In the genomic region with DNA sequence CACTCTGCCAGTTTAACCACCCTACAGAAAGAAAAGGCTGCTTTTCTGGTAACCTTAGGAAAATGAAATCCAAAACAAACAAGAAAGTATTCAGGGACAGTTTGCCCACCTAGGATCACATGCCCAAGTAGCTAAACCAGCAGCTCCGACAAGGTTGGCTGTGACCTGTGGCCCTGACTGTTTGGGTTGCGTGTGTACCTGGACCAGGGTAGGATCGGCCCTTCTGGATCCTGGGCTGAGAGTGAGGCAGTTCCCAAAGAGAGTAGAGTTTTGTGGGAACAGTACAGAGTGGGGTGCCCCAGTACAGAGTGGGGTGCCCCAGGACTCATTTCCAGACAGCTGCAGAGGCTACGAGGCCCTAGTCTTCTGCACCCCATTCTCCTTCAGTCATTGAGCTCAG, we compare ENCODE assay signal across 31 mouse cellular contexts. TPM values are rescaled to one million over a fixed set of nuclear protein-coding genes. Genes with fewer than 3 reads are reported as not detected.
DNase-seq lines count a peak whose midpoint lies in the region; ATAC-seq and TF ChIP-seq lines count a peak whose summit lies in the region.
"Had no signal": no experiment of that assay in that cellular context is flagged by ENCODE, and none has a peak within 500 bp of the region (broad histone marks: within the 10 kb centered on the region; RNA-seq: fewer than 3 reads in every experiment).

No protein-coding gene starts in this region.

- no peaks in the 10 kb centered on the region for H3K36me3 ChIP-seq in hindbrain, embryonic 12.5 days
- H3K36me3 ChIP-seq in hindbrain, embryonic 16.5 days (ENCODE audit: control insufficient read depth, insufficient read depth, low read length) = no peaks in the 10 kb centered on the region
- peaks cover 8% of the 10 kb centered on the region for H3K36me3 ChIP-seq in spleen, adult 2 months (ENCODE audit: control insufficient read depth, insufficient read depth, low read length)
- no peaks in the 10 kb centered on the region for H3K36me3 ChIP-seq in myocyte (ENCODE audit: control insufficient read depth, insufficient read depth)
- H3K36me3 ChIP-seq: embryonic facial prominence, embryonic 12.5 days; forebrain, embryonic 12.5 days; hindbrain, embryonic 13.5 days; kidney, embryonic 15.5 days; neural tube, embryonic 13.5 days had no signal

- H3K27ac ChIP-seq in gastrocnemius, adult 2 months = peak overlapping the region; percentile 67
- peak overlapping the region; percentile 45; the same call in 1 of the 2 replicates for H3K27ac ChIP-seq in hindbrain, embryonic 12.5 days
- no peak overlapping the region for H3K27ac ChIP-seq in hindbrain, embryonic 16.5 days (ENCODE audit: low read depth, low read length)
- peak overlapping the region; percentile 43; the same call in 1 of the 2 replicates for H3K27ac ChIP-seq in spleen, adult 2 months (ENCODE audit: insufficient read depth, low read length)
- H3K27ac ChIP-seq: embryonic facial prominence, embryonic 12.5 days; kidney, embryonic 15.5 days had no signal

- DNase-seq in gastrocnemius, adult 2 months = no peak
- no peak for DNase-seq in gastrocnemius, adult 8-10 months (ENCODE audit: low spot score in 2 of 2)
- DNase-seq in spleen, adult 2 months (ENCODE audit: low read depth in 1 of 2, low spot score in 2 of 2) = no peak
- DNase-seq in spleen, postnatal 36 days (ENCODE audit: low spot score in 2 of 2) = no peak
- DNase-seq in Muller cell, postnatal 12 days (ENCODE audit: inconsistent ontology term) = no peak
- DNase-seq: adrenal gland, postnatal 10 days; cerebellum, adult 11 months; cerebellum, adult 9-10 months; cerebellum, postnatal 36 days; forebrain, postnatal 0 days; gastrocnemius, postnatal 14 days; heart, postnatal 14 days; kidney, adult 11 months; kidney, postnatal 25 days; lung, postnatal 4 days; thymus, postnatal 14 days had no signal

- no peaks in the 10 kb centered on the region for H3K9me3 ChIP-seq in hindbrain, embryonic 12.5 days (replicated peaks)
- H3K9me3 ChIP-seq in hindbrain, embryonic 16.5 days (ENCODE audit: control insufficient read depth, low read length) = no peaks in the 10 kb centered on the region
- H3K9me3 ChIP-seq: embryonic facial prominence, embryonic 12.5 days; forebrain, embryonic 12.5 days; G1E; hindbrain, embryonic 13.5 days; kidney, embryonic 15.5 days; neural tube, embryonic 13.5 days had no signal

- WGBS in hindbrain, embryonic 12.5 days = 90% methylated on average over 4 of the region's 4 CpGs
- 94% methylated on average over 4 of the region's 4 CpGs for WGBS in hindbrain, embryonic 16.5 days
- WGBS in spleen, adult 2 months = 87% methylated on average over 4 of the region's 4 CpGs

- no peak for ATAC-seq in hindbrain, embryonic 12.5 days (ENCODE audit: low FRiP score)
- ATAC-seq in hindbrain, embryonic 16.5 days = no peak
- ATAC-seq: inflammation-experienced regulatory T-cells, adult 6 months; Patski had no signal

- intact Hi-C loops in gastrocnemius, adult 2 months (cut with DNase I) = no loop called here

- peaks cover 19% of the 10 kb centered on the region for H3K79me2 ChIP-seq in myocyte (ENCODE audit: control insufficient read depth, insufficient read depth)

- peaks cover 42% of the 10 kb centered on the region for H3K4me1 ChIP-seq in hindbrain, embryonic 12.5 days
- peaks cover 27% of the 10 kb centered on the region for H3K4me1 ChIP-seq in hindbrain, embryonic 16.5 days (ENCODE audit: control insufficient read depth, insufficient read depth, low read depth, low read length)
- peaks cover 64% of the 10 kb centered on the region for H3K4me1 ChIP-seq in spleen, adult 2 months (ENCODE audit: control insufficient read depth, insufficient read depth, insufficient read length)

- no peak overlapping the region for H3K9ac ChIP-seq in hindbrain, embryonic 12.5 days
- no peak overlapping the region for H3K9ac ChIP-seq in hindbrain, embryonic 16.5 days (ENCODE audit: low read depth, low read length)
- H3K9ac ChIP-seq: embryonic facial prominence, embryonic 12.5 days; forebrain, embryonic 12.5 days; forebrain, postnatal 0 days; hindbrain, embryonic 13.5 days; kidney, embryonic 15.5 days; neural tube, embryonic 13.5 days had no signal

- no peak overlapping the region for H3ac ChIP-seq in myocyte (ENCODE audit: control insufficient read depth, insufficient read length)

- TF ChIP-seq CTCF in gastrocnemius, adult 2 months (IDR thresholded peaks at IDR 0.05) = no peak
- TF ChIP-seq CTCF in spleen, adult 2 months (IDR thresholded peaks at IDR 0.05; ENCODE audit: extremely low read depth, insufficient read depth, insufficient read length, insufficient replicate concordance) = no peak

- no peak overlapping the region for H3K4me3 ChIP-seq in gastrocnemius, adult 2 months
- H3K4me3 ChIP-seq in hindbrain, embryonic 12.5 days = no peak overlapping the region
- H3K4me3 ChIP-seq in hindbrain, embryonic 16.5 days (ENCODE audit: low read length) = no peak overlapping the region
- H3K4me3 ChIP-seq in spleen, adult 2 months (ENCODE audit: extremely low read depth, insufficient read depth, insufficient read length) = no peak overlapping the region
- no peak overlapping the region for H3K4me3 ChIP-seq in myocyte
- H3K4me3 ChIP-seq: embryonic facial prominence, embryonic 12.5 days; forebrain, embryonic 12.5 days; hindbrain, embryonic 13.5 days; kidney, embryonic 15.5 days; neural tube, embryonic 13.5 days had no signal

- TF ChIP-seq POLR2A in spleen, adult 2 months (IDR thresholded peaks at IDR 0.05; ENCODE audit: low read depth, low read length) = no peak
- no peak for TF ChIP-seq POLR2A in myocyte (IDR thresholded peaks at IDR 0.05; ENCODE audit: insufficient read length, low read depth)

- H3K27me3 ChIP-seq in hindbrain, embryonic 12.5 days = peaks cover 6% of the 10 kb centered on the region
- H3K27me3 ChIP-seq in hindbrain, embryonic 16.5 days (replicated peaks; ENCODE audit: control insufficient read depth, insufficient read depth, low read length) = no peaks in the 10 kb centered on the region
- H3K27me3 ChIP-seq in spleen, adult 2 months (ENCODE audit: control insufficient read depth, insufficient read depth, low read length) = no peaks in the 10 kb centered on the region
- no peaks in the 10 kb centered on the region for H3K27me3 ChIP-seq in myocyte (ENCODE audit: control insufficient read depth, insufficient read depth, insufficient read length)
- H3K27me3 ChIP-seq: embryonic facial prominence, embryonic 12.5 days; forebrain, embryonic 12.5 days; hindbrain, embryonic 13.5 days; kidney, embryonic 15.5 days; neural tube, embryonic 13.5 days; Patski had no signal

- H3K4me2 ChIP-seq in hindbrain, embryonic 12.5 days (replicated peaks) = no peak overlapping the region
- H3K4me2 ChIP-seq in hindbrain, embryonic 16.5 days (ENCODE audit: low read length) = no peak overlapping the region
- H3K4me2 ChIP-seq in myocyte (ENCODE audit: low read depth) = peak overlapping the region; percentile 19
- H3K4me2 ChIP-seq: embryonic facial prominence, embryonic 12.5 days; forebrain, embryonic 12.5 days; hindbrain, embryonic 13.5 days; kidney, embryonic 15.5 days; neural tube, embryonic 13.5 days had no signal

TF ChIP-seq in myocyte, 11 proteins besides CTCF, POLR2A, EP300 and RAD21:
- TF ChIP-seq E2F4 (IDR thresholded peaks at IDR 0.05; ENCODE audit: insufficient read depth) (no peak), TCF12 (IDR thresholded peaks at IDR 0.05; ENCODE audit: insufficient read depth, poor library complexity, severe bottlenecking) (no peak), MYOD1 (IDR thresholded peaks at IDR 0.05; ENCODE audit: control insufficient read depth in 1 of 3, insufficient read length in 2 of 3, low read depth in 2 of 3) (no peak), TCF3 (IDR thresholded peaks at IDR 0.05; ENCODE audit: insufficient read length, low read depth) (no peak), MYOG (IDR thresholded peaks at IDR 0.05; ENCODE audit: control insufficient read depth in 1 of 3, insufficient read depth in 1 of 3, insufficient read length in 2 of 3, low read depth in 2 of 3) (no peak), REST (IDR thresholded peaks at IDR 0.05; ENCODE audit: insufficient read depth, insufficient read length) (no peak), CEBPB (IDR thresholded peaks at IDR 0.05; ENCODE audit: insufficient read depth, poor library complexity, severe bottlenecking) (no peak), MAX (IDR thresholded peaks at IDR 0.05; ENCODE audit: low read depth) (no peak), SRF (IDR thresholded peaks at IDR 0.05; ENCODE audit: control insufficient read depth, insufficient read length, low read depth) (no peak), POLR2AphosphoS2 (IDR thresholded peaks at IDR 0.05; ENCODE audit: insufficient read length, low read depth) (no peak), USF1 (IDR thresholded peaks at IDR 0.05; ENCODE audit: low read depth) (no peak)

RNA-seq across cellular contexts. Expression of gene Stk10, which starts 18.0 kb away (rescaled TPM):
- 1 to 10 TPM; 1.9 to 3.8 TPM for total RNA-seq in gastrocnemius, adult 2 months (2021)
- total RNA-seq in gastrocnemius, adult 8-10 months (2022) = 1 to 10 TPM; 1.2 to 2.4 (median 1.9) TPM
- 2.5 and 3.3 TPM in 2 replicates for polyA plus RNA-seq in hindbrain, embryonic 12.5 days (2016; fragmentation: Nextera tagmentation; extraction: Ambion mirVana)
- polyA plus RNA-seq in hindbrain, embryonic 16.5 days (2015; fragmentation: Nextera tagmentation; extraction: Ambion mirVana) = 2.4 and 2.5 TPM in 2 replicates
- polyA plus RNA-seq in spleen, adult 2 months (2012; rRNA removed) = 82.8 and 87.0 TPM in 2 replicates
- polyA plus RNA-seq in myocyte (2012; fragmentation: generic; extraction: Trizol) = 7.1 TPM

RNA-seq across cellular contexts. Expression of gene Efcab9, which starts 19.2 kb away (rescaled TPM):
- 1 to 10 TPM; 1.0 to 2.0 TPM for total RNA-seq in gastrocnemius, adult 2 months (2021)
- 1 to 10 TPM in 3 of 4 experiments, under 1 TPM in 1; 0.74 to 1.7 (median 1.3) TPM for total RNA-seq in gastrocnemius, adult 8-10 months (2022)
- not detected in 2 replicates for polyA plus RNA-seq in hindbrain, embryonic 12.5 days (2016; fragmentation: Nextera tagmentation; extraction: Ambion mirVana)
- 0.54 TPM in 1 of 2 replicates, not detected in the other for polyA plus RNA-seq in hindbrain, embryonic 16.5 days (2015; fragmentation: Nextera tagmentation; extraction: Ambion mirVana)
- 0.16 and 0.54 TPM in 2 replicates for polyA plus RNA-seq in spleen, adult 2 months (2012; rRNA removed)
- 0.08 TPM for polyA plus RNA-seq in myocyte (2012; fragmentation: generic; extraction: Trizol)
- total RNA-seq: forebrain, postnatal 0 days; granulocyte monocyte progenitor cell, adult 5-6 weeks; liver, adult 2 months had no signal
- polyA plus RNA-seq: G1E; hindbrain, embryonic 13.5 days; liver, adult 2 months; midbrain, embryonic 16.5 days; small intestine, adult 2 months had no signal

Comparison
In these comparisons a context has a peak if more than half of its experiments do, and no peak if none do; other contexts are left out.
1. RNA of gene Stk10, which starts 18.0 kb away (polyA plus RNA-seq): 82.8 to 87.0 TPM in spleen, adult 2 months; 7.1 TPM in myocyte (single experiment), 2.5 to 3.3 TPM in hindbrain, embryonic 12.5 days and 2.4 to 2.5 TPM in hindbrain, embryonic 16.5 days; every median in the first group is over 10 times any median in the second.